Mouse (Mus musculus) heart, postnatal 0 days (tissue): ENCODE results near the gene Mxd4. TPM values are rescaled to one million over a fixed set of nuclear protein-coding genes. Genes with fewer than 3 reads are reported as not detected.

Experiments
- ATAC-seq: fragments of 200-750 bp; cut with Nextera tagmentation; 2 replicates; pipeline ENCODE4 v1.8.0; 2017; ENCODE audit warnings: low read depth, moderate number of reproducible peaks, moderate library complexity; ENCODE audit not compliant: insufficient read depth
- DNase-seq: peaks from one replicate; pipeline ENCODE4 v3.0.0-alpha.2; 2016; ENCODE audit warnings: low spot score
- H3K27ac ChIP-seq: fragments of 300-500 bp; sonication (generic); 2 replicates; pipeline ENCODE4 v1.5.1; 2014; ENCODE audit warnings: low read depth, mild to moderate bottlenecking
- H3K27me3 ChIP-seq: fragments of 300-500 bp; sonication (generic); 2 replicates; pipeline ENCODE4 v1.6.1; 2014; ENCODE audit warnings: low read length, mixed read lengths; ENCODE audit not compliant: control insufficient read depth, insufficient read depth
- H3K36me3 ChIP-seq: fragments of 300-500 bp; sonication (generic); replicated peaks from 2 replicates; pipeline ENCODE4 v1.6.1; 2014; ENCODE audit warnings: low read length, mixed read lengths; ENCODE audit not compliant: control insufficient read depth, insufficient read depth
- H3K4me1 ChIP-seq: fragments of 300-500 bp; sonication (generic); 2 replicates; pipeline ENCODE4 v1.6.1; 2014; ENCODE audit warnings: antibody characterized with exemption; ENCODE audit not compliant: control insufficient read depth, insufficient read depth
- H3K4me2 ChIP-seq: fragments of 300-500 bp; sonication (generic); 2 replicates; pipeline ENCODE4 v1.6.1; 2014; ENCODE audit warnings: low read depth, mild to moderate bottlenecking, low read length, moderate library complexity
- H3K4me3 ChIP-seq: fragments of 300-500 bp; sonication (generic); 2 replicates; pipeline ENCODE4 v1.5.1; 2014; ENCODE audit warnings: low read depth, low read length
- H3K9ac ChIP-seq: fragments of 300-500 bp; sonication (generic); replicated peaks from 2 replicates; pipeline ENCODE4 v1.6.1; 2014; ENCODE audit warnings: low read depth, low read length, mixed read lengths
- H3K9me3 ChIP-seq: fragments of 300-500 bp; sonication (generic); replicated peaks from 2 replicates; pipeline ENCODE4 v1.6.1; 2016; ENCODE audit warnings: low read length; ENCODE audit not compliant: control insufficient read depth
- CTCF ChIP-seq: IDR thresholded peaks from 2 replicates; pipeline ENCODE4 v1.5.1; 2016; ENCODE audit warnings: antibody characterized with exemption, control low read depth, low read depth
- EP300 ChIP-seq: IDR thresholded peaks from 2 replicates; pipeline ENCODE4 v1.6.1; 2016; ENCODE audit warnings: antibody characterized with exemption, low read depth
- WGBS: fragments of 180-500 bp; shearing (Covaris S2); extraction: QIAGEN DNeasy Blood & Tissue Kit; methylation state at CpG from one replicate; pipeline ENCODE4 v1.1.7; 2014; 5-methylcytosine and 5-hydroxymethylcytosine counted together
- polyA plus RNA-seq: library from polyadenylated mRNA; unstranded; fragments of >200 nt; fragmentation: Nextera tagmentation; extraction: Ambion mirVana; gene quantifications from 2 replicates; pipeline ENCODE4 v1.2.1, GENCODE M21; 2015
- total RNA-seq: library from RNA; depleted of rRNA; stranded (reverse); fragments of >200 nt; gene quantifications from 2 replicates; pipeline ENCODE4 v1.2.3, GENCODE M21; 2014; ENCODE audit warnings: low replicate concordance

Mxd4 gene
- total and polyA plus RNA-seq, 2 experiments from 2014 or later = 22.5 to 104 TPM

- TF ChIP-seq CTCF (no peak), EP300 (no peak)
- DNase-seq (no peak), ATAC-seq (no peak)
- H3K36me3 ChIP-seq = no peaks in the 10 kb centered on the region
- no peak overlapping the region for H3K4me2 ChIP-seq
- H3K9ac ChIP-seq = no peak overlapping the region
- peaks cover 7% of the 10 kb centered on the region; the same call in 1 of the 2 replicates for H3K4me1 ChIP-seq
- no peak overlapping the region; the same call in 1 of the 2 replicates for H3K27ac ChIP-seq
- 79% methylated on average over 6 of the region's 6 CpGs for WGBS
- peaks cover 10% of the 10 kb centered on the region; the same call in 1 of the 2 replicates for H3K27me3 ChIP-seq
- no peaks in the 10 kb centered on the region for H3K9me3 ChIP-seq
- H3K4me3 ChIP-seq = no peak overlapping the region
These were observed 44.4 kb upstream of the Mxd4 start for GRCm38 (mm10) chr5:34231901-34232300.

GRCm38 (mm10) chr5:34230599-34231485 lies 43.3 kb upstream of the Mxd4 start:
- Histone ChIP-seq H3K27ac (no peak overlapping the region), H3K27me3 (peaks cover 13% of the 10 kb centered on the region; the same call in 1 of the 2 replicates), H3K4me3 (no peak overlapping the region), H3K4me1 (peaks cover 7% of the 10 kb centered on the region; the same call in 1 of the 2 replicates), H3K36me3 (no peaks in the 10 kb centered on the region), H3K9me3 (no peaks in the 10 kb centered on the region), H3K4me2 (no peak overlapping the region; the same call in 1 of the 2 replicates), H3K9ac (no peak overlapping the region)
- TF ChIP-seq CTCF (no peak), EP300 (no peak)
- DNase-seq (no peak), ATAC-seq (no peak)
- 73% methylated on average over 9 of the region's 9 CpGs for WGBS

- Histone ChIP-seq H3K27ac (no peak overlapping the region), H3K36me3 (no peaks in the 10 kb centered on the region), H3K4me3 (no peak overlapping the region), H3K27me3 (peaks cover 10% of the 10 kb centered on the region; the same call in 1 of the 2 replicates), H3K4me1 (peaks cover 7% of the 10 kb centered on the region; the same call in 1 of the 2 replicates), H3K9ac (no peak overlapping the region), H3K9me3 (no peaks in the 10 kb centered on the region), H3K4me2 (no peak overlapping the region)
- DNase-seq (no peak), ATAC-seq (no peak)
- TF ChIP-seq CTCF = no peak
- no peak for TF ChIP-seq EP300
- WGBS = 94% methylated on average over 5 of the region's 5 CpGs
These were observed 42.0 kb upstream of the Mxd4 start for GRCm38 (mm10) chr5:34229503-34229902.

GRCm38 (mm10) chr5:34225516-34225915 lies 38.0 kb upstream of the Mxd4 start:
- Histone ChIP-seq H3K4me1 (peaks cover 7% of the 10 kb centered on the region; the same call in 1 of the 2 replicates), H3K4me3 (no peak overlapping the region), H3K9me3 (no peaks in the 10 kb centered on the region), H3K36me3 (no peaks in the 10 kb centered on the region), H3K27me3 (0 out of 2 replicates have a peak, but pooled peaks cover 16% of the 10 kb centered on the region), H3K9ac (no peak overlapping the region), H3K4me2 (no peak overlapping the region), H3K27ac (no peak overlapping the region)
- ATAC-seq = no peak
- DNase-seq = no peak
- TF ChIP-seq EP300 (no peak), CTCF (no peak)
- WGBS = 68% methylated on average over 2 of the region's 2 CpGs

GRCm38 (mm10) chr5:34224515-34224914 lies 37.0 kb upstream of the Mxd4 start:
- Histone ChIP-seq H3K27ac (no peak overlapping the region), H3K4me3 (no peak overlapping the region), H3K27me3 (0 out of 2 replicates have a peak, but pooled peaks cover 16% of the 10 kb centered on the region), H3K9me3 (no peaks in the 10 kb centered on the region), H3K9ac (no peak overlapping the region), H3K36me3 (no peaks in the 10 kb centered on the region), H3K4me1 (no peaks in the 10 kb centered on the region), H3K4me2 (no peak overlapping the region)
- DNase-seq (no peak), ATAC-seq (no peak)
- WGBS = 82% methylated on average over 5 of the region's 5 CpGs
- TF ChIP-seq CTCF (no peak), EP300 (no peak)
